Mouse (Mus musculus) MEL (cell line): ENCODE measurements around the gene Fam213b.

ENCODE experiments used
- CTCF ChIP-seq, 3 experiments: IDR thresholded peaks in 2 of 3; conservative IDR thresholded peaks in 1 of 3; 2 replicates each; pipeline ENCODE4 v1.5.1; 2011 to 2012; ENCODE audit warnings: low read length in 3 of 3, low read depth in 2 of 3, mild to moderate bottlenecking in 2 of 3, improper control_type of control experiment in 1 of 3, inconsistent platforms in 1 of 3, mixed read lengths in 1 of 3, moderate library complexity in 1 of 3; ENCODE audit not compliant: control insufficient read depth in 1 of 3, insufficient read depth in 1 of 3, poor library complexity in 1 of 3, severe bottlenecking in 1 of 3
- EP300 ChIP-seq, 2 experiments: IDR thresholded peaks; 2 replicates each; pipeline ENCODE4 v1.6.1; 2011; ENCODE audit warnings: improper control_type of control experiment in 2 of 2, low read length in 2 of 2, low read depth in 1 of 2, mild to moderate bottlenecking in 1 of 2
- POLR2A ChIP-seq, 2 experiments: IDR thresholded peaks; 2 replicates each; pipeline ENCODE4 v1.6.1; 2011 to 2012; ENCODE audit warnings: low read length in 2 of 2, mild to moderate bottlenecking in 2 of 2, control low read depth in 1 of 2, improper control_type of control experiment in 1 of 2, low read depth in 1 of 2, moderate library complexity in 1 of 2; ENCODE audit not compliant: control insufficient read depth in 1 of 2, insufficient read depth in 1 of 2, poor library complexity in 1 of 2

GRCm38 (mm10) chr4:154926969-154927898, 28.3 kb upstream of the Fam213b start:
- TF ChIP-seq CTCF (IDR thresholded peaks at IDR 0.05 in 2 of 3, conservative IDR thresholded peaks at IDR 0.05 in 1 of 3; ENCODE audit: control insufficient read depth in 1 of 3, insufficient read depth in 1 of 3, low read depth in 2 of 3, low read length in 3 of 3, poor library complexity in 1 of 3, severe bottlenecking in 1 of 3) = no peak
- TF ChIP-seq POLR2A (IDR thresholded peaks at IDR 0.05; ENCODE audit: control insufficient read depth in 1 of 2, insufficient read depth in 1 of 2, low read depth in 1 of 2, low read length in 2 of 2, poor library complexity in 1 of 2) = no peak
- no peak for TF ChIP-seq EP300 (IDR thresholded peaks at IDR 0.05; ENCODE audit: low read depth in 1 of 2, low read length in 2 of 2)
